Mouse (Mus musculus) cerebellum, adult 9-10 months (tissue): Measurements from ENCODE around the gene Fam186a.
"Not testable (repeated sequence)": the region's sequence is repeated elsewhere in the genome, so short reads cannot be mapped to it uniquely, and the experiment has no call there.

ENCODE experiments used
- DNase-seq: peaks from one replicate; pipeline ENCODE4 v3.0.0; 2022

Gene Fam186a

DNA sequence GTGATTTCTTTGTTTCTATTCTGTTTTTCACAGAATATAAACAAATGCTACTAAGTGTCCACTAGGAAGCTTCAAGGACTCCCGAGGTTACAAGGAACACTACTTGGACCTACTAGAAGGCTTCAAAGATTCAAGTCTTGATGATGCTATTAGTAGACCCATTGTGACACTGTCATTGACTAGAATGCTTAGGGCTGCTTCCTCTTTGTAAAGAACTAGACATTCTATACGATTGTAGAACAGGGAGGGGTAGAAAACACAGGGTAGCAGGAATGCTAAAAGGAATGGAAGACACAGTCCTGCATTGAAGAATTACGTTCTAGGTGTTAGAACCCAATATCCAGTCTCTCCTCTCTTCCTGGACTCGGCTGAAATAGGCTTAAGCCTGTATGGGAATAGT is at the start of gene Fam186a:
Gene Fam186a (minus strand): TSS at position 101 of the 400 bp plus-strand sequence.
- no peak for DNase-seq

DNA sequence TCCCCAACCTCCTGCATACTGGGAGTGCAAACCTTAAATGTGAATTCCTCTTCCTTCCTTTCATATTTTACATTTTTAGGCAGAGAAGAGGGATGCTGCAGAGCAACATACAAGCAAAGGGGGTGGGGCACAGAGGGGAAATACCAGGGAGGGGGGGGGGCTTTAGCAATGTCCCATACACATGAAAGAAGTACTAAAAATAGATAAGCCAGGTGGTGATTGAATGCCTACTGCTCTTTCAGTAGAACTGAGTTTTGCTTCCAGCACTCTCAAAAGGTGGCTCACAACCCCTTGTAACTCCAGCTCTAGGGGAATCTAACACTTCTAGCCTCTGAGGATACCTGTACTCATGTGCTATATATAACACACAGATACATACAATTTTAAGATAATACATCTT is 39.3 kb upstream of the Fam186a start:
- no peak for DNase-seq

DNA sequence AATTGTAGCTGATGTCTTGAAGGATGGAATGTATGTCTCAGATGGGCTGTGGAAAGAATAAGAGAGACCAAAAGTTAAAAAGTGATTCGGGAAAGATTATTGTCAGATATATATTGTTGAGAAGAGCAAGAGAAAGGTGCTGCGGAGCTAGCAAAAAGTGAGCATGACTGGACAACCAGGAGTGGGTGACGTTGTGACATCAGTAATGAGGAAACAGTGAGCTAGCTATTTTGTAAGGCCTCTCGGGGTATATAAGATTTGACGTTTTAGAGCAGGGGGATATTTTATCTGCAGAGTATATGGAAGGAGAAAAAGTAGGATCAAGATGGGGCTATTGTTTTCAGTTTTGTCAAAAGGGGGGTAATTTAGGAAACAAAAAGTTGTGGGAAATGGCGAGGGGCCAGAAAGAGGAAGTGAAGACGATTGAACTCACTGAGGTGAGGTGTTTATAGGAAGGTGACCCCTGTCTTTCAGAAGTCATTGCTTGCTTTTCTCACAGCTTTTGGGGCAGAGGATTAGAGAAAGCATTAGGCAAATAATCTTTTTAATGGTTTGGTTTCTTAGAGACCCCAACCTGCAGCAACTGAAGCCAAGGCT is 37.9 kb upstream of the Fam186a start:
- DNase-seq = no peak

DNA sequence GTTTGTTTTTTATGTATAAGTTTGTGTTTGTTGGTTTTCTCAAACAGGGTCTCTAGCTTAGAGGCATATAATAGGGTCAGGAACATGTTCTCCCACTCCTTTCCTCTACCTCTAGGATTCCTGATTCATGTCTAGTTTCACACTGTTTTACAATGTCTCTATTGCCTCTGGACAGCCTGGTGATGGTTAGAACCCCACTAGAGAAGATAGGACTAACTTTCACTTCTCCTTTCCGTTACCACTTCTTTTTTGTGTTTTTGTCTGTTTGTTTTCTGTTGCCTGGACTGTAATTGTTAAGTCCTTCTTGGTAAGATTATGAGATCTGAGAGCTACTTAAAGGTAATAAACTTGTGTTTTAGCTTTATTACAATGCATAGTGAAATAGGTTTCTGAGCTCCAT is 32.5 kb upstream of the Fam186a start:
- no peak for DNase-seq

DNA sequence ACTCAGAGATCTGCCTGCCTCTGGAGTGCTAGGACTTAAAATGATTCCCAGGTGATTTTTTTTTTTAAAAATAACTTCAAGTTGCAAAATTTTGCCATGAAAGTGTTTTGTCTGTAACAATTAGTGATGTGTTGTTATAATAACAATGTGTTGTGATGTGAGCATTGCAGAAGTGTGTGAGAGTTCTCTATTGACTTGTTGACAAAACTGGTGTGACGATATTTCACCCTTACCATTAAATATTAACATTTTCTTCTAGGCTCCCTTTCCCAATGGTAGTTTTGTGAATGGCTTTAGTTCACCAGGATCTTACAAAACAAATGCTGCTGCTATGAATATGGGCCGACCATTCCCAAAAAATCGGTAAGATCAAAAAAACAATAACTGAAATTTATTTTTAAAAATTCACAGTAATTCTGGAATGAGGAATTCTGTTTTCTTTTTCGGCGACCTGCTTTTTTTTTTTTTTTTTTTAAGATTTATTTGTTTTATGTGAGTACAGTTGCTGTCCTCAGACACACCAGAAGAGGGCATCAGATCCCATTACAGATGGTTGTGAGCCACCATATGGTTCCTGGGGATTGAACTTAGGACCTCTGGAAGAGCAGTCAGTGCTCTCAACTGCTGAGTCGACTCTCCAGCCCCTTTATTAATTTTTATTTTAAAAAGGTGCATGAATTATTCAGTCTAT is 30.4 kb upstream of the Fam186a start:
- no peak for DNase-seq

DNA sequence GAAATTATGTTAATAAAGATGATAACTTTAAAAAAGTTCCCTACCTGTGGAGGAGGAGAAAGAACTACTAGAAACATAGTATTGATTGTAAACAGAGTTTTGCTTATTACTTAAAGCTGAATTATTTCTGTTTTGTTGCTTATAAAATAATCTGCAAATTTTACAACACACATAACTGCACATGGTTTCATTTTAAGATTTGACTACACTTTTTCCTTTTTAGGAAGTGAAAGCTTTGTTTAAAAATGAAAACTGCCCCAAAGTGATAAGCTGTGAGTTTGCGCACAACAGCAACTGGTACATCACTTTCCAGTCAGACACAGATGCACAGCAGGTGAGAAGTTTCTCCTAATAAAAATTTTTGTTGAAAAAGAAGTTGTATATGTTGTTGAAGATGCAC is 26.2 kb upstream of the Fam186a start:
- no peak for DNase-seq

DNA sequence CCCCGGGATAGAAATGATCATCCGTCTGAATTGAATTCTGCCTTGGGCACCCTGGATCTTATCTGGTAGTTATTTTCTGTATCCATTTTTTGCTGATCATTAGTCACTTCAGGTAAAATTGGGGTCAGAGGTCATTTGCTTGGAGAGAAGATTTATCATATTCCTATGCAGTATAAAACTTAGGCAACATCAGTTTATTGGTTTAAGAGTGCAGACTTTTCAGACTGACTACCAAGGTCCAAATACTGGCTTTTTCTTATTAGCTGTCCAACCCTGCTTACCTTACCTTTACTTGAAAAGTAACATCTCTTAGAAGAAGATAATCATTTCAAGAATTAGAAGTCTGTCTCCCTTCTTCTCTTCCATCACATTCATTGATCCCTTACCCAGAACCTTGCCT is 12.9 kb upstream of the Fam186a start:
- DNase-seq = no peak

DNA sequence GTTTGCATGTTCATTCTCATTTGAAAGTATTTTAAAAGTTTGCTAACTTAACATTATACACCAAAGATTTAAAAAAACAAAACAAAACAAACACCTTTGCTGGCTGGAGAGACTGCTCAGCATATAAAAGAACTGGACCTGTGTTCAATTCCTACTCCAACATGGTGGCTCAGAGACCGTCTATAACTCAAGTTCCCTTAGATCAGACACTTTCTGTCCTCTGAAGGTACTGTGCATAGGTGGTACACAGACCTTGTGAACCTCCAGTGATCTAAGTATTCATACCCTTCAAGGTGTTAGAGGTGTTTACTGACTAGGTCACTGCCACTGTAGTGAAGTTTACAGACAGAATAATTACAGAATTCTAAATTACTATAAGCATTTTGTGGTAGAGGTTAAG is 12.4 kb upstream of the Fam186a start:
- no peak for DNase-seq

DNA sequence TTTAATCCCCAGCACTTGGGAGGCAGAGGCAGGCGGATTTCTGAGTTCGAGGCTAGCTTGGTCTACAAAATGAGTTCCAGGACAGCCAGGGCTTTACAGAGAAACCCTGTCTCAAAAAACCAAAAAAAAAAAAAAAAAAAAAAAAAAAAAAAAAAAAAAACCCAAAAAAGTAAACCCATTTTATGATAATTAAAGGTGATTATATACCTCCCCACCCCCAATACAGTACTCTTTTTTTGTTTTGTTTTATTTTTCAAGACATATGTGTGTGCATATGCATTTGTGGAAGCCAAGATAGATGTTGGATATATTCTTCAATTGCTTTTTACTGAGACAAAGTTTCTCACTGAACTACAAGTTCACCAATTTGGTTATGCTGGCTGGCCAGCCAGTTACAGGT is 9.3 kb upstream of the Fam186a start:
- not testable (repeated sequence) for DNase-seq

DNA sequence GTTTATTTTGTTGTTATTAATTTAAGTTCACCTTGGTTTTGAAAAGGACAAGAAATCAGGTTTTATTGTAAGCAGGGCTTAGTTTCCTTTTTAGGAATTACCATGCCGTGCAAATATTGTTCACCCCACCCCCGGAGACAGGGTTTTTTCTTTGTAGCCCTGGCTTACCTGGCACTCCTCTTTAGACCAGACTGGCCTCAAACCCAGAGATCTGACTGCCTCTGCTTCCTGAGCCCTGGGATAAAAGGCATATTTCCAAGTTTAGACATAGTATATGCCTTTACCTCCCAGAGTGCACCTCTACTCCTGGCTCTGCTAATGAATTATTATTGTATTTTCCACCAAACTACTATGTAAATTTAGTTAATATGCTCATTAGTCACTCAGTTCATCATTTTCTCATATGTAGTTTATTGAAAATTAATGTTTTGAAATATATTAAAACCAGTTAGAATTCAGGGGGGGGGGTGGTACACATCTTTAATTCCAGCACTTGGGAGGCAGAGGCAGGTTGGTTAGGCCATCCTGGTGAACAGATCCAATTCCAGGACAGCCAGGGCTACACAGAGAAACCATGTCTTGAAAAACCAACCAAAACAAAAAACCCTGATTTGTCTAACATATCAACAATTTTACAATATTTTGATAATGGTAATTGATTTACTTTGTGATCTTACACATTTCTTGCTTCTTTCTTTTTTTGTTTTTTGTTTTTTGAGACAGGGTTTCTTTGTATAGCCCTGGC is 7.8 kb upstream of the Fam186a start:
- no peak for DNase-seq

DNA sequence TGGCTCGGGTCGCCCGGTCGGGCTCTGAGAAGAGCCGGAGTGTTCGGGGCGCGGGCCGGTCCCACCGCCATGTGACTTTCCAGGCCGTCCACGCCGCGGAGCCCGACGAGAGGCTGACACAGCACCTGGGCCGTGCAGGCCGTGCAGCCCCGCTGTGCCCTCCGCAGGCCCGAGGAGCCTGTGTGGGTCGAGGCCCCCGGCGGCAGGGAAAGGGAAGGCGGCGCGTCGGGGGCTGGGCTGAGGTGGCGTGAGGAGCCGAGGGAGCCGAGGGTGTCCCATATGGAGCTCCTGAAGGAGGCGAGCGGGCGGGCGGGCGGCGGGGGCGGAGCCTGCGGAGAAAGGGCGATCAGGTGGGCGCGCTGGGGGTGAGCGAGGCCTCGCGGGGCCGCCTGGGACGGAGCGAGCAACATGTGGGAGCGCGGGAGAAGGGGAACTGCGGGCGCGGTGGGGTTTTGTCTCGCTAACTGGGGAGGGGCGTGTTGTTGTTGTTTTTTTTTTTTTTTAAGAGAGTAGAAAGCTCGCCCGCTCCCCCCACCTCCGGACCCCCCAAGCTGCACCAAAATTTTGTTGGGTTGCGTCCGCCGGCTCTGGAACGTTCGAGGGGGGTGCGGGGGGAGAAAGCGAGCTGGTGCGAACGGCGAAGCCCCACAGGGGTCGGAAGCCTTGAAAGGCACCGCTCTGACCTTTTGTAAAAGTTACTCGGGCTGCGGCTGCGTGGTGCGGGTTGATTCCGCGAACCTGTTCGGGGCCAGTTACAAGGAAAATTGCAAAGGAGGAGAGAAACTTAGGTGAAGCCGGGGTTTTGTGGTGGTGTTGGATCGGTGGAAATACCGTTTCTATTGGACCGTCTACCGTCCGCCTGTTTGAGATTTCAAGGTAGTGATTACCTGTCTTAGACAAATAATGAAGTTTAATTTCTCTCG is 6.4 kb upstream of the Fam186a start:
- peak; percentile 21 for DNase-seq

DNA sequence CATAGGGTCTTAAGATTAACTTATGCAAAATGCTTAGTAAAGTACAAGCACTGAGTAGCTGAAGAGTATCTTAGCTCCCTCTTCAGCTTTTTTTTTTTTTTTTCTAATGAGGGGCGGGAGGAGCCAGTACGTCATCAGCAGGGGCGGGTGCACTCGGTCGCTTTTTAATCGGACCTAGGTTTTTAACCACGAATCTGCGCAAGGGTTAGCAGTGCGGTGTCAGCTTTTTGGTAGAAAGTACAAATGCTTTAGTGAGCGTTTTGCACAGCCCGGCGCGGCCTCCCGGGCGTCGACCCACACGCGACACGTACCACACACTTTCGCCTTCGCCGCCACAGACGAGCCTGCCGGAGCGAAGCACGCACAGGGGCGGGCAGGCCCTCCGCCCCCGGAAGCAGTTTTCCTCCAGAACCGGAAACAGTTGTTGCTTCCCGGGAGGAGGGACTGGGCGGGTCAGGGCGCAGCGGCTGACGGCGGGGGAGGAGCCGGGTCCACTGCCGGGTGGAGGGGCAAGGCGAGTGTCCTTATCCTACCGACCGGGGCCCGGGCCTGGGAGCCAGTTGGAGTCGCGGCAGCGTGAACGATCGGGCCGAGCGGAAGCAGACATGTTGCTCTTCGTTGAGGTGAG is 5.6 kb upstream of the Fam186a start:
- peak; percentile 95 for DNase-seq

DNA sequence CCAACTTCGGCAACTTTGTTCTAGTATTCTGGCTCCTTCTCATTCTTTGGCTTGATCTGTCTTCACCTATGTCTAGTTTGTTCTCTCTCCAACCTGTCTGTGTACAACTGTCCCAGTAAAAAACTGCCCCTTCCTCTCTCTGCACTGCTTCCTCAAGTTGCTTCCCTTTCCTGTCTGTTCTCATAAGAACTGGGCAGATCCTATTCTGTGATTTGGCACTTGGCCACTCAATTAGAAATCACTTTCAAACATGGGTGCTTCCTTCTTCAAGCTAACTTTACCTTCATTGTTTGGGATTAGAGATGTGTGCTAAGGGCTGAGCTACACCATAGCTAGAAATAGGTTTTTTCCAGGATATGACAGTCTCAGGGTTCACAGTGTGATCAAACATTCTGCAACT is 3.7 kb upstream of the Fam186a start:
- no peak for DNase-seq

DNA sequence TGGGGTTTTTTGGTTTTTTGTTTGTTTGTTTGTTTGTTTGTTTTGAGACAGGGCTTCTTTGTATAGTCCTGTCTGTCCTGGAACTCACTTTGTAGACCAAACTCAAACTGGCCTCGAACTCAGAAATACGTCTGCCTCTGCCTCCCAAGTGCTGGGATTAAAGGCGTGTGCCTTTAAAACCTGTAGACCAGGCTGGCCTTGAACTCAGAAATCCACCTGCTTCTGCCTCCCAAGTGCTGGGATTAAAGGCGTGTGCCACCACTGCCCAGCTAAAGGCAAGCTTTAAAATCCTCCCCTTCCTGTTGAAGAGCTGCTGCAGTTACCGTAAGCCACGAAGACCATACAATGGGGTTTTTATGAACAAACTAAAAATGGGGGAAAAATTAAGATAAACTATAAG is 2.9 kb upstream of the Fam186a start, which contains the start of gene Larp4:
Gene Larp4 (plus strand): TSS at position 301 of the 400 bp plus-strand sequence.
- not testable (repeated sequence) for DNase-seq

DNA sequence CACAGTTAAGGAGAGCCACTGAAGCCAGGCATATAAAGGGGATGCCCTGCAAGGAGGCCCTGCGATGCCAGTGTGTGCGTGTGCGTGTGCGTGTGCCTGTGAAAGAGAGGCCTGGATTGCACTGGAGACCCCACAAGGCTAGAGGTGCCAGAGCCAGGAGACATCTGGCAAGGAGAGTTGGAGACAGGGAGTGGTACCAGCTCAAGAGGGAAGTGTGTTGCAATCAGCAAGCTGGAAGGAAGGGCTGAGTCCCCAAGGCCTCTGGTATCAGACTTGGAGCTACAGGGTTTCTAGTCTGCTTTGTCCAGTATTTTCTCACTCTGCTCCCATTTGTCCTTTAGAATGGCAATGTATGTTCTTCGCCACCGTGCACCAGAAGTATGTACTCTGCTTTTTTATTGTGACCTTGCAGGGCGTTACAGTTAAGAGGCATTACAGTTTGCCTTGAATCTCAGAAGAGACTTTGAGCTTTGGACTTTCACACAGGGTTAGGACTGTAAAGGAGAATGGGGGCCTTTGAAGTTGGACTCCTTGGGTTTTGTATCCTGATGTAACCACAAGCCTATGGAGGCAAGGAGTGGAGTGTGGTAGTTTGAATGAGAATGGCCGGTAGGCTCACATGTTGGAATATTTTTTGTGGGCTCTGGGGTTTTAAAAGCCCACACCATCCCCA is 1.6 kb downstream of the Fam186a start:
- no peak for DNase-seq

DNA sequence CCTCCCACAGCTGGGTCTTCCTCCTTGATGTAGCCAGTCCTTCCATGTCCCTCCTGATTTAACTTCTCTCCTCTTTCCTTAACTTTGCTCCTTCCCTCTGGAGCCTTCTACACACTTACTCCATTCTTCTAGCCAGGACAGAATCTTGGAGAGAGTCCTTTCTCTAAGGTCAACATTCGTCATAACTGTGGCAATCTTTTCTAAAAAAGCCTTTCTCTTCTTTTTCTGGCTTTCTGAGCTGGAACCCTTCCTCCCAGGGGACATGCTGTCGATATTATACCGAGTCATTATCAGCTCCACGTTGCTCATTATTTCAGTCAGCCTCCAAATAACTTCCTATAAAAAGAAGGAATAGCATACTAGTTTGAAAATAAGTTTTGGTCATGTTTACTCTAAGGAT is 11.5 kb downstream of the Fam186a start:
- DNase-seq = no peak

DNA sequence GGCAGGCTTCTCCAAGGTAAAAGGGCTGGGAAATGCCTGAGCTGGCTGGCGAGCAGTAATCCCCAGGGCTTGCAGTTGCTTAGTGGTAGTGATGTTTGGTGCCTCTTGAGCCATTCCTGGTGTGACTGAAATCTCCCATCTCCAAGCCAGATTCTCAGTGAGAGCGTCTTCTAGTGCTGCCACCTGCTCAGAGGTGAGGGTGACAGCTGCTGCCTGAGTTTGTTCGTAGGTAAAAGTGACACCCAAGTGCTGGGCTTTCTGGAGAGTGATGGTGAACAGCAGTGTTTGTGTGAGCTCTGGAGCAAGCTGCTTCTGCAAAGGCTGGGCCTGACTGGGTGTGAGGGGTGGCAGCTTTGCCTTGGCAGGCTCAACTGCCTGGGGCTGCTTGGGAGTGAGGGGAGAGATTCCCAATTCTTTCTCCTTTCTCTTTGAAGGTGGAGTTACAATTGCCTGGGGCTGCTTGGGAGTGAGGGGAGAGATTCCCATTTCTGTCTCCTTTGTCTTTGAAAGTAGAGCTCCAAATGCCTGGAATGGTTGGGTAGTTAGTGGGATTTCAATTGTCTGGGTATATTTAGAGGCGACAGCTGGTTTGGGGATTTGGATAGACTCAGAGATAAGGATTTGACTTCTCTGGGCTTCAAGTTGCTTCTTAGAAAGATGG is 25.8 kb downstream of the Fam186a start:
- no peak for DNase-seq

DNA sequence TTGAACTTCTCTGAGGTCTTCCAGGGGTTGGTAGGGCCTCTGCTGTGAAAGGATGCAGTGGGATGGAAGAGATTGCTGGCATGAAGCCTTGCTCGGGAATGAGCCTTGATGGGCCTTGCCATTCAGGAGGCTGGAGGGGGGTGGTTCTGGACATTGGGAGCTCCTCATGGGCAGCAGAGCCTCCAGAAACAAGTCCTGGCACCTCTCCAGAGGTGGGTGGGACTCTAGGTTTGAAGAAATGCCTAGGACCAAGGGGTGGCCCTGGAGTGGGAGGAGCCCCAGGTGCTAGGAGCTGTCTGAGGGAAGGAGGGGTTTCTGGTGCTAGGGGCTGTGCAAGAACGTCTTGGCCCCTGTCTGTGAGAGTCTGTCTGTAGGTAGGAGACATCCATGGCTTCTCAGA is 26.4 kb downstream of the Fam186a start:
- DNase-seq = peak; percentile 4

DNA sequence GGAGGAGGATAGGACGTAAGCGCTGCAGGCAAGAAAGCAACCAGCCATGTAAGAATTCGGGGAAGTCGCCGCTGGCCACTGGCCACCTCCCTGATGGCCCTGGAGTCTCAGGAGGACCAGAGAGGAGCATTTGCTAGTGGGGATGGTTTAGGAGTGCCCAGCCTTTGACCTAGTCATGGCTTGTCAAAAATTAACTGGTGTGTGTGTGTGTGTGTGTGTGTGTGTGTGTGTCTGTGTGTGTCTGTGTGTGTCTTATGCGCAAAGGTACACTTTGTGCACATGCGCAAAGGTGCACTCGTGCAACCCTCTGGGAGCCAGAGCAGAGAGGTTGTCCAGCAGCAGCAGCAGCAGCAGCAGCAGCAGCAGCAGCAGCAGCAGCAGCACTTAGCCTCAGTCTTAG is 29.0 kb downstream of the Fam186a start:
- DNase-seq = no peak

DNA sequence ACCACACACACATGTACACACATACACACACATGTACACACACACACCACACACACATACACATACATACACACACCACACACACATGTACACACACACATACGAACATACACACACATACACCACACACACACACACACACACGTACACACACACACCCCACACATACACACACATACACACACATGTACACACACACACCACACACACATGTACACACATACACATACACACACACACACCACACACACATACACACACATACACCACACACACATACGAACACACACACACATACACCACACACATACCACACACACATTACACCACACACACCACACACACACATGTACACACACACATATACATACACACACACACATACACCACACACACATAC is 30.2 kb downstream of the Fam186a start:
- no peak for DNase-seq

DNA sequence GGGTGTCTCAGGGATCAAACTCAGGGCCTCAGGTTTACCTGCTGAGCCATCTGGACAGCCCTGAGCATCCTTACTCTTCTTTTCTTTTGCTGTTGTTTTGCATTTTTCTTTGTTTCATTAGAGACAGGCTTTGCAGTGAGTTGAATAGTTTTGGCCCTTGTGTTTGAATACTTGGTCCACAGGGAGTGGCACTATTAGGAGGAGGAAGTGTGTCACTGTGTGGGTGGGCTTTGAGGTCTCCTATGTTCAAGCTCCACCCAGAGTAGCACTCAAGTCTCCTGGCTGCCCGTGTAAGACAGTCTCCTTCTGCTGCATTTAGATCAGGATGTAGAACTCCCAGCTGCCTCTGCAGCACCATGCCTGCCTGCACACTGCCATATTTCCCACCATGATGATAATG is 32.4 kb downstream of the Fam186a start:
- no peak for DNase-seq
